Mouse (Mus musculus): ENCODE results near the gene B230118H07Rik. TPM values are rescaled to one million over a fixed set of nuclear protein-coding genes. Genes with fewer than 3 reads are reported as not detected.
A peak's percentile ranks its signal among the peaks of the same experiment; 100 is the strongest.

B230118H07Rik gene
- total RNA-seq, 4 experiments from 2014 or later: 31.8 to 39.8 (median 35.8) TPM

- no peak for DNase-seq (ENCODE audit: low spot score in 2 of 2)
These were observed 9.4 kb downstream of the B230118H07Rik start for GRCm38 (mm10) chr2:101639840-101640350.

- DNase-seq (ENCODE audit: low spot score in 2 of 2): no peak
These were observed 10.1 kb downstream of the B230118H07Rik start for GRCm38 (mm10) chr2:101638979-101639839.

- peak; percentile 88 to 94 for DNase-seq (ENCODE audit: low spot score in 2 of 2)
These were observed 20.8 kb downstream of the B230118H07Rik start for GRCm38 (mm10) chr2:101628297-101629236.

GRCm38 (mm10) chr2:101627227-101627626 is 22.1 kb downstream of the B230118H07Rik start:
- DNase-seq (ENCODE audit: low spot score in 2 of 2): no peak

- DNase-seq (ENCODE audit: low spot score in 2 of 2): no peak
These were observed 24.8 kb downstream of the B230118H07Rik start, which contains the start of gene Rag2 for GRCm38 (mm10) chr2:101624526-101624925. Gene Rag2, plus strand, starts transcription at chr2:101624718.

- DNase-seq (ENCODE audit: low spot score in 2 of 2): no peak
These were observed 25.3 kb downstream of the B230118H07Rik start for GRCm38 (mm10) chr2:101624011-101624410.

GRCm38 (mm10) chr2:101623042-101623441 is 26.3 kb downstream of the B230118H07Rik start:
- DNase-seq (ENCODE audit: low spot score in 2 of 2): no peak

- no peak for DNase-seq (ENCODE audit: low spot score in 2 of 2)
These were observed 27.7 kb downstream of the B230118H07Rik start for GRCm38 (mm10) chr2:101621611-101622010.

- no peak for DNase-seq (ENCODE audit: low spot score in 2 of 2)
These were observed 28.4 kb downstream of the B230118H07Rik start for GRCm38 (mm10) chr2:101620899-101621298.

GRCm38 (mm10) chr2:101618373-101618772 is 31.0 kb downstream of the B230118H07Rik start:
- DNase-seq (ENCODE audit: low spot score in 2 of 2): no peak

GRCm38 (mm10) chr2:101615464-101616305 is 33.6 kb downstream of the B230118H07Rik start:
- no peak for DNase-seq (ENCODE audit: low spot score in 2 of 2)

- no peak for DNase-seq (ENCODE audit: low spot score in 2 of 2)
These were observed 38.5 kb downstream of the B230118H07Rik start for GRCm38 (mm10) chr2:101610861-101611260.

GRCm38 (mm10) chr2:101608232-101608894 is 41.0 kb downstream of the B230118H07Rik start:
- no peak for DNase-seq (ENCODE audit: low spot score in 2 of 2)

GRCm38 (mm10) chr2:101603099-101603498 is 46.2 kb downstream of the B230118H07Rik start:
- no peak for DNase-seq (ENCODE audit: low spot score in 2 of 2)

GRCm38 (mm10) chr2:101600703-101601102 is 48.6 kb downstream of the B230118H07Rik start:
- DNase-seq (ENCODE audit: low spot score in 2 of 2): peak; percentile 32 to 35

GRCm38 (mm10) chr2:101598190-101599181 is 50.8 kb downstream of the B230118H07Rik start:
- DNase-seq (ENCODE audit: low spot score in 2 of 2): no peak

GRCm38 (mm10) chr2:101597186-101597585 is 52.1 kb downstream of the B230118H07Rik start:
- DNase-seq (ENCODE audit: low spot score in 2 of 2): no peak

GRCm38 (mm10) chr2:101594681-101595080 is 54.7 kb downstream of the B230118H07Rik start:
- DNase-seq (ENCODE audit: low spot score in 2 of 2): no peak

- DNase-seq (ENCODE audit: low spot score in 2 of 2): no peak
These were observed 56.4 kb downstream of the B230118H07Rik start for GRCm38 (mm10) chr2:101592886-101593285.

Measured in layer of hippocampus, adult 8-10 months (tissue).